Mouse (Mus musculus) CD4-positive, CD25-positive, alpha-beta regulatory T cell, adult 9 weeks (primary cell): Measurements from ENCODE around the gene Dhrs7. TPM values are rescaled to one million over a fixed set of nuclear protein-coding genes. Genes with fewer than 3 reads are reported as not detected.

Experiments used
- polyA plus RNA-seq: library from polyadenylated mRNA; unstranded; fragments of 100-300 nt; shearing (Covaris generic); gene quantifications from one replicate; pipeline ENCODE4 v1.2.1, GENCODE M21; 2017

The Dhrs7 gene
- 95.1 TPM for polyA plus RNA-seq

GRCm38 (mm10) chr12:72664735-72665337 is at the start of gene Dhrs7:
TSS of gene Dhrs7 (minus strand) at chr12:72664909.

GRCm38 (mm10) chr12:72649611-72650330 is 14.9 kb downstream of the Dhrs7 start, which contains the start of gene Gm4756:
TSS of gene Gm4756 (minus strand) at chr12:72649661.

Other genes with a start within 250 kb of the Dhrs7 start
- gene Lrrc9, start 223.0 kb downstream of the Dhrs7 start, polyA plus RNA-seq = not detected
- gene Pcnx4, start 128.5 kb downstream of the Dhrs7 start, polyA plus RNA-seq = 9.7 TPM
- not detected for gene Gm4756, start 15.2 kb downstream of the Dhrs7 start, polyA plus RNA-seq
- gene Ppm1a, start 92.5 kb upstream of the Dhrs7 start, polyA plus RNA-seq = 12.6 TPM